Mouse (Mus musculus): ENCODE results near the gene Muc4.

DNA sequence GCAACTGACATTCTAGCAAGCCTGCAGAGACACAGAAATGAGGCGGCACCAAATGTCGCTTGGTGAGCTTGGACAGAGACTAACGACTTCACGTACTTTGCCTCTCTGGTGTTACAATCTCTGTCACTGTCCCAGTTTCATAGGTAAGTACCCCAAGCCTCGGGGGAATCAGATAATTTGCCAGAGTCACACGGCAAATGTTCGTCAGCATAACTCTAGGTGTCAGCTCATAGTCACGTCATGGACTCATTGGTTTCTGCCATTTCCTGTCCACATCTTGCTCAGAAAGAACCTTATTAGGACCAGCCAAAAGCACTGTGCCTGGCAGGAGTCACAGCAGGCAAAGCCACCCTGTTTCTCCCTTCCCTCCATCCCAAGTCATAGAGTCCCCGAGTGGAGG is 5.7 kb downstream of the Muc4 start:
- no peak for TF ChIP-seq TAL1 (conservative IDR thresholded peaks at IDR 0.05; ENCODE audit: low read depth, low read length)
- no peak for TF ChIP-seq GATA2 (IDR thresholded peaks at IDR 0.05; ENCODE audit: borderline replicate concordance, low read depth, low read length)
- TF ChIP-seq CTCF (IDR thresholded peaks at IDR 0.05; ENCODE audit: low read depth, low read length): no peak

Data from G1E (cell line).